Mouse (Mus musculus) yolk sac, embryonic 10.5 days (tissue): ENCODE data around the gene Gspt1.
A peak's percentile ranks its signal among the peaks of the same experiment; 100 is the strongest.

Source experiments
- DNase-seq: peaks from one replicate; pipeline ENCODE4 v3.0.0-alpha.2; 2017; ENCODE audit warnings: low spot score

Gspt1 gene

DNA sequence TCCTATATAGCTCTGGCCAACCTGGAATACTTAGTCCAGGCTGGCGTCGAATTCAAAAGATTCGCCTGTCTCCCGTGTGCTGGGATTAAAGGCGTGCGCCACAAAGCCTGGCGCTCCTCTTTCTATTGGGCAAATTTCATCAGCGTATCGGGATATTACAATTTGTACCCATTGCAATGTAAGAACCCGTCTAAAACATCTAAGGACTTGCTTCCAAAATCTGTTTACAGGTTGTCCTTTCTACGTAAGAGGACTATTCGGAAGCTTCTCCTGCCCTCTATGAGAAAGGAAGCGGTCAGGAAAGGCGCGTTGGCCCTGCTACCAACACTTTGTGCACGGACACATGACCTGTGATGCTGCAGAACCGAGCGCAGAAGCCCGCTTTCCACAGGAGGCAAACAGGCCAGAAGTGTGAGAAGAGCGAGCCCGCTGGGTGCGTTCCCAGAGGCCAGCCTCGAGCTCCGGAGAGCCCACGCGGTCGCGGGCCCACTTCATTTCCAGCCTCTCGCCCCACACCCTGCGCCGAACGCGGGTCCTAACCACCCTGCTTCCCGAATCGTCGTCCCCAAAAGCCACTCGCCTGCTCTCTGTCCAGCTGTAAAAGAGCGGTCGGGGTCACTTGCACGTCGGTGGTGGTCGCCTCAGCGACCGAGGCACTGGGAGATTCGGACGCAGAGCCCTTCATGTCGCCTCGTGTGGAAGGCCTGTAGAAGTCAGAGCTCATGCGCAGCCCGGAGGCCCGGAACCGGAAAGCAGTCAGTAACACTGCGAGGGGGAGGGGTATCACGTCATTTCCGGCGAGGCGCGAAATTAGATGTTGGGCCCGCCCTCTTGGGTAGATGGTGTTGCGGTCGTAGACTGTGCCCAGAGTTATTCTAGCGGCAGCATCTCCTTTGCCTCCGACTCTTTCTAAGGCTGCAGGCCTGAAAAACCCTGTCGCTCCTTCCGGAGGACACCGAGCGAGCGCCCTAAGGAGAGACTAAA lies 51.3 kb downstream of the Gspt1 start, which contains the start of gene Rsl1d1:
Rsl1d1 (minus strand) TSS at position 761 of the 984 bp plus-strand sequence.
- peak; percentile 96 for DNase-seq

- no peak for DNase-seq
These were observed 52.3 kb downstream of the Gspt1 start for GRCm38 (mm10) chr16:11201740-11202394.

DNA sequence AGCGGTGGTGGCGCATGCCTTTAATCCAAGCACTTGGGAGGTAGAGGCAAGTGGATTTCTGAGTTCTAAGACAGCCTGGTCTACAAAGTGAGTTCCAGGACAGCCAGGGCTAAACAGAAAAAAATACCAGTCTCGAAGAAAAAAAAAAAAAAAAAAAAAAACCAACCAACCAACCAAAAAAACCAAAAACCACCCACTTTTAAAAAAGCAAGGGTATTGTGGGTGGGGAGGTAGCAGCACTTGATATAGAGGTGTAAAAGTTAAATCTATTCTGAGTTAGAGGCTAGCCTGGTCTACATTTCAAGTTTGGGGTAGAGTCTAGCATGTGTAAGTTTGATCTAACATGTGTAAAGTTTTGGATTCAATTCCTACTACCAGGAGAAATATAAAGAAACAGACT lies 53.9 kb downstream of the Gspt1 start:
- DNase-seq = no peak

DNA sequence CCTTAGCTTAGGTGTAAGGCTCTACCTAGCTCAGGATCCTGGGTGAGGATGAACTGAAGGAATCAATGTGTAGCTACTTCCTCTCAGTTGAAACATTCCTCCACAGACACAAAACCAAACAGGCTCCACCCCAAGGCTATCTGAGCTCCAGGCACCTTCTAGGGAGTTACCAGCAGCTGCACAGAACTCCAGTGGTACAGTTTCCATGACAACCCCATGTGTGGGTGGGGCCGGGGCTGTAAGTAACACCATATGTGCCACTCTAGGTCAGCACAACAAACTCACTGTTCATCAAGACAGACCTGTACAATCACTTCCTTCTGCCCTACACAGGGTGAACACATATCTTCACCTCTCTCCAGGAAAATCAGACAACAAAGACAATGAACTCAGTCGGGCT lies 55.7 kb downstream of the Gspt1 start:
- DNase-seq = peak; percentile 14

- no peak for DNase-seq
These were observed 57.1 kb downstream of the Gspt1 start for GRCm38 (mm10) chr16:11197052-11197451.

DNA sequence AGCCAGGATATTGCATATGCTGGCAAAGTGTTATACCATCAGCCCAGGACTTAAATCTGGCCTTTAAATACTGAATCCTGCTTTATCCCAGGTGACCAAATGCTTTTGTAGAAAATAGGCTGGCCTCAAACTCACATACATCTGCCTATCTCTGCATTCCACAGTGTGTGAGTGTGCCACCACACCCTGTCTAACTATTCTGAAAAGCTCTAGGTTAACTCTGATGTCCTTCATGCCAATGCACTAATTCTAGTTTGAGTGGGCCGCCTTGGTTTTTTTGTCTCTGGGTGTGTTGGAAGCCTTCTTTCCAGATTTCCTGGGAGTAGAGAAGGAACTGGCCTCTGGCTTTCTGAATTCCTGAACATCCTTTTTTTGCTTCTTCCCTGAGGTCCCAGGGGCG lies 60.9 kb downstream of the Gspt1 start:
- DNase-seq = no peak

DNA sequence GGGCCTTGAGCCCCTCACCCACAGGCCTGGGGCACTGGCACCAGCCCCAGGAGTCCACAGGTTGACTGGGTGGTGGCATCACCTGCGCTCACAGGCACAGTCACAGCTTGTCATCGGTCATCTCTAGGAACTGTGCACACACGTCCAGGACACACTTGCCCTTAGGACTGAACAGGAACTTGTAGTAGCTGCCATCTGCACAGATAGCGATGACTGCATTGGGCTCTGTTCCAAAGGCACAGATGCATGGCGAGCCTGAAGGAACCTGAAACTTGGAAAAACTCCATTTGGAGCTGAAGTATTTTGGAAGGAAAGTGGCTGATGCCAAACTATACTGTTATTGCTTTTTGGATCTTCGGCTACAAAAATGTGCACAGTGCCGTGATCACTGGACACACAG lies 64.0 kb downstream of the Gspt1 start:
- no peak for DNase-seq

DNA sequence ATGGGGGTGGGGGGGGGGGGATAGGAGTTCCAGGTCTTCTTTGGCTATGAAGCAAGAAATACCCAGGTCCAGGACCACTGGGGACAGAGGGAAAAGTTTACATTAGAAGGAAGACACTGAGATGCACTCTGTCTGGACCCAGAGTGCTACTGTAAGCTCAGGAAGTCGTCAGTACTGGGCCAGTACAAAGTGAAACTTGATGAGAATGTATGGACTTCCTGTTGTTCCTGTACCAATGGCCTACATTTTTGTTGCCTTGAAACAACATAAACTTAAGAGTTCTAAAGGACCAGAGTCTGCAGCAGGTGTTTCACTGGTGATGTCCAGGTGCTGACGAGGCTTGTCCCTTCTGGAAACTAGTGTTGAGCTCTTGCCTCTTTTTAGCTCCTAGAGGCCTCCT lies 76.7 kb downstream of the Gspt1 start:
- no peak for DNase-seq

GRCm38 (mm10) chr16:11176884-11177244 lies 77.3 kb downstream of the Gspt1 start:
- no peak for DNase-seq

GRCm38 (mm10) chr16:11176208-11176883 lies 77.8 kb downstream of the Gspt1 start, which contains the start of gene Zc3h7a:
TSS of gene Zc3h7a (minus strand) at chr16:11176393.
- DNase-seq = peak; percentile 92

DNA sequence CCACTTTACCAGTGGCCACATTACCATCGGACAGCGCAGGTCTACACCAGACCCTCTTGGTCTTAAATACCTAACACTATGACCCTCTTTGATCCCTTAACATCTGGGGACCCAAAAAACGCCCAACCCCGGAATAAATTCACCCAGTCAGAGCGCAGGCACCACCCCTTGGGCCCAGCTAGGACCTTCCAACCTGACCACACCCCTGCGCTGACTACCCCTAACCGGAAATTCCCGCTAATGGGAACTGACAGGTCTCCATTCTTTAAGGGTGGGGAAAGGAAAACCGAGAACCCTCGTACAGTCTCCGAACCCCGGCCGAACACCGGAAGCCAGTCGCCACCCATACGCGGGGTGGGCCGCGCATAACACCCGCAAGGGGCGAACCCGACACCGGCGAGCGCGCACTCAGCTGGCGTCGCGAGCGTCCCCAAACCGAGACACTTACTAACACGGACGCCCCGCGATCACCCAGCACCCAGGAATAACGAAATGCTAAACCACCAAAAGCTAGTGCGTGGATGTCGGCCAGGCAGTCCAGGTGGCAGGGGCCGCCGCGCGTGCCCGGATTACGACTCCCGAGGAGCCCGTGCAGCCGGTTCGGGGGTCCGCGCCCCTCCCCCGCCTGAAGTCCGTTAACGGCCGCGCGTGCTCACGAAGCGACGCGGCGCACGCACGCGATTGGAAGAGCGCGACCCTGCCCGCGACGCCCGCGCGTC lies 78.5 kb downstream of the Gspt1 start:
- peak; percentile 82 for DNase-seq

- no peak for DNase-seq
These were observed 79.0 kb downstream of the Gspt1 start for GRCm38 (mm10) chr16:11175100-11175488.

GRCm38 (mm10) chr16:11174671-11175081 lies 79.4 kb downstream of the Gspt1 start:
- DNase-seq = peak; percentile 51

DNA sequence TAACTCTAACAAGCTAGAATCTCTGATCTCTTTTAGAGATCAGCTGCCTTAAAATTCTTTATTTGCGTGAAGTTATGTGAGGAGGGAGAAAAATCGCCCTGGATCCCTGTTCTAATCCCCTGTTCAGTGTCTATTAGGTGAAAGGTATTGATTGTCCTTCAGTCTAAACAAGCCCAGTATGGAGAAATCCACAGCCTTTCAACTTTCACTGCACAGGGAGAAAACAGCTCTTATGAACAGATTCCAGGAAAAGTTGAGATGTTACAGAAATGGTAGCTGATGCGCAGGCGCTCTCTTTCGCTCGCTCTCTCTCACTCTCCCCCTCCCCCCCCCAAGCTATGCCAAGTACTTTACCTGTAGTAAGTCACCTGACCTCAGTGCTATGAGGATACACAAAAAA lies 82.4 kb downstream of the Gspt1 start:
- DNase-seq = no peak
